Mouse (Mus musculus) liver, adult 2 months (tissue): ENCODE data around the gene Catsperg1. TPM values are rescaled to one million over a fixed set of nuclear protein-coding genes. Genes with fewer than 3 reads are reported as not detected.
A peak's percentile ranks its signal among the peaks of the same experiment; 100 is the strongest.

ENCODE experiments used
- DNase-seq: peaks from one replicate; pipeline ENCODE4 v3.0.0-alpha.2; 2011; ENCODE audit warnings: low read depth, low spot score; ENCODE audit errors: extremely low read depth
- H3K27ac ChIP-seq: fragments of 200-500 bp; replicated peaks from 2 replicates; pipeline ENCODE4 v1.5.1; 2012; ENCODE audit warnings: low read depth, mild to moderate bottlenecking, control low read depth, inconsistent platforms, low read length; ENCODE audit not compliant: insufficient read depth
- H3K27me3 ChIP-seq: fragments of 200-500 bp; 2 replicates; pipeline ENCODE4 v1.6.1; 2012; ENCODE audit warnings: mild to moderate bottlenecking, moderate library complexity, low read length, inconsistent platforms; ENCODE audit not compliant: control insufficient read depth, insufficient read depth
- H3K36me3 ChIP-seq: fragments of 200-500 bp; 2 replicates; pipeline ENCODE4 v1.6.1; 2012; ENCODE audit warnings: low read length, inconsistent platforms; ENCODE audit not compliant: control insufficient read depth, insufficient read depth
- H3K4me1 ChIP-seq: fragments of 200-500 bp; 2 replicates; pipeline ENCODE4 v1.6.1; 2011; ENCODE audit warnings: low read length; ENCODE audit not compliant: control insufficient read depth, insufficient read depth
- H3K4me3 ChIP-seq: fragments of 200-500 bp; 2 replicates; pipeline ENCODE4 v1.5.1; 2011; ENCODE audit warnings: low read depth, mild to moderate bottlenecking, control low read depth, low read length, moderate library complexity; ENCODE audit not compliant: insufficient read depth
- H3K79me2 ChIP-seq: fragments of 200-500 bp; 2 replicates; pipeline ENCODE4 v1.6.1; 2012; ENCODE audit warnings: inconsistent platforms, mild to moderate bottlenecking, low read length, moderate library complexity; ENCODE audit not compliant: control insufficient read depth, insufficient read depth
- H3K9ac ChIP-seq: fragments of 200-500 bp; 2 replicates; pipeline ENCODE4 v1.6.1; 2012; ENCODE audit warnings: low read depth, mild to moderate bottlenecking, control low read depth, inconsistent platforms, low read length
- CTCF ChIP-seq: fragments of 200-500 bp; IDR thresholded peaks from 2 replicates; pipeline ENCODE4 v1.5.1; 2011; ENCODE audit warnings: low read depth, low read length, control low read depth
- POLR2A ChIP-seq: fragments of 200-500 bp; IDR thresholded peaks from 2 replicates; pipeline ENCODE4 v1.6.1; 2011; ENCODE audit warnings: low read length, control low read depth; ENCODE audit not compliant: insufficient read depth; ENCODE audit errors: extremely low read depth
- WGBS: fragments of 180-500 bp; shearing (Covaris S2); methylation state at CpG from one replicate; pipeline ENCODE4 v1.1.7; 2018; 5-methylcytosine and 5-hydroxymethylcytosine counted together
- polyA plus RNA-seq: library from polyadenylated mRNA; depleted of rRNA; stranded (reverse); fragments of >200 nt; gene quantifications from 2 replicates; pipeline ENCODE4 v1.2.3, GENCODE M21; 2012; rRNA removed
- total RNA-seq: library from RNA; depleted of rRNA; stranded (reverse); fragments of >200 nt; gene quantifications from 2 replicates; pipeline ENCODE4 v1.2.3, GENCODE M21; 2014; rRNA removed

Catsperg1 gene
- total RNA-seq (0.27 and 0.28 TPM in 2 replicates), polyA plus RNA-seq (0.12 and 0.24 TPM in 2 replicates)

DNA sequence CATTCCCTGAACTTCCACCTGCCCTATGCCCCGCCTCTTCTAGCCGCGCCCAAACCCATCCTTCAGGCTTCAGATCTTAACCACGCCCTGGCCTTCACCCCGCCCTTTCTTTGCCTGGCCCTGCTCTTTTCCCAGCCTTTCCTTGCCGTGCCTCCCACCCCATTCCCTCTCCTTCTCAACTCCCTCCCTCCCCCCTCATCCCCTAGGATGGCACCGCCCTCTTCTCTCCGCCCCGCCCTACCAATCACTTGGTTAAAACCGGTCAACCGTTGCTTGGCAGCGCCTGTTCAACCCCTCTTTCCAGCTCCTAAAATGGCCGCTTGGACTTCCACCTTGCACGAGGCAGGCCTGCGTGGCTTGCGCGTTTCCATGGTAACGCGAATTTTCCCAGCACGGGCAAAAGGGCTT lies at the start of gene Catsperg1:
TSS of gene Catsperg1 (minus strand) at position 361 of the 408 bp plus-strand sequence.
- DNase-seq, result no peak
- Histone ChIP-seq H3K4me3 (no peak within 1 kb of the TSS), H3K27me3 (peaks cover 10% of the 10 kb centered on the region; the same call in 1 of the 2 replicates), H3K27ac (no peak within 1 kb of the TSS), H3K4me1 (no peaks in the 10 kb centered on the region), H3K79me2 (no peaks in the 10 kb centered on the region), H3K9ac (no peak within 1 kb of the TSS), H3K36me3 (no peaks in the 10 kb centered on the region)
- TF ChIP-seq POLR2A, result no peak
- TF ChIP-seq CTCF, result no peak
- 17% methylated on average over 20 of the region's 20 CpGs for WGBS

DNA sequence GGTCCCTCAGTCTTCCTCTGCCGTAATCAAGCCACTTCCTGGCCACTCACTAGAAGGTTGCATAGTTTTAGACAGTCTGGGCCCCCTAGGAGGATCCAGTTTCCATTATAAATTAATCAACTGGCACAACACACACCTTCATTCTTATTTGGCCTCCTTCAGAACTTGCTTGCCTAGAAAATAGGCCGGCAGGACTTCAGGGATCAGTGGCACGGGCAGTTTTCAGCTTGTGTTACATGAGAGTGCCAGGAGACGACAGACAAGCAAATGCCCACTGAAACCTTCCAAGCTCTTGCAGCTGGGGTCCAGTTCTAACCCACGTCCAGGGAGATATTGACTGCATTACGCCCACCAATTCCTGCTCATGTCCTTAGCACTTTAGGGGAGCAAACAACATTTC lies 48.3 kb upstream of the Catsperg1 start:
- H3K4me1 ChIP-seq, result no peaks in the 10 kb centered on the region
- H3K4me3 ChIP-seq, result no peak overlapping the region
- no peak for TF ChIP-seq CTCF
- no peak for TF ChIP-seq POLR2A
- no peaks in the 10 kb centered on the region for H3K27me3 ChIP-seq
- peaks cover 25% of the 10 kb centered on the region for H3K79me2 ChIP-seq
- no peak overlapping the region for H3K9ac ChIP-seq
- WGBS, result 88% methylated on average over 6 of the region's 6 CpGs
- no peak for DNase-seq
- no peaks in the 10 kb centered on the region; the same call in 1 of the 2 replicates for H3K36me3 ChIP-seq
- no peak overlapping the region for H3K27ac ChIP-seq

DNA sequence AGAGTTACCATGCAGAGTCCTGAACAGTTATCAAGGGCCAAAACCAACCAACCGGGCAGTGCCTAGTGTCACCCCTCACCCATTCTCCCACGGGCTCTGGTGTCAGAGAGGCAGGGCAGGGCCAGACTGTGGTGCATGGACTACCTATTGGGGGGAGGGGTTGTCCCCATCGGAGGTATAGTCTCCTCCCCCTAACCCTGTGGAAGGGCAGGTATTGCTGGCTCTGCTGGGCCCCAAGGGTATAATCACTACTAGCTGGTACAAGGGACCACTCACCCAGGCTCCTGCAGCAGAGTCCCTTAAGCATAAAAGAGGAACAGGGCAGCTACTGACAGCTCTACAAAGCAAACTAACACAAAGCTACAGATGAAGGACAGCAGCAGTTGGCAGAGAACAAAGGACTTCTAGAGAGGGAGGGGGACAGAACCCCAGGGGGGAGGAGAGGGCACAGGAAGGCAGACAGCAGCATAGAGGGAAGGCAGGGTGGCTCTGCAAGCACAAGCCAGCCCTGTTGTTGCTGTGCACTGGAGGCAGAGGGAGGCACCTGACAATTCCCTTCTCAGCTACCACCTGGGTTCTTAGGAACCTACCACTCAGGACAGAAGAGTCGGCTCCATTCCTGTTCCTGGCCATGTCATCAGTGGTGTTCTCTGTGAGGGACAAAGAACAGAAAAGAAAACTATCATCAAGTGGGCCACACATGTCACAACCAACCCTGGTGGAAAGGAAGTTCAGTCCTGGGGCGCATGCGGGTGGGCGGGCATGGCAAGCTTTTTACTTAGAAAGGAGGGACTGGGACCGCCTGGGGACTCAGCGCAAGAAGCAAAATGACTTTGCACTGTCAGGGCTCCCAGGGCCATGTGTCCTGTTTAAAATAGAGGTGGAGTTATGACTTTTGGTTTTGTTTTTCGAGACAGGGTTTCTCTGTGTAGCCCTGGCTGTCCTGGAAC lies 46.2 kb upstream of the Catsperg1 start:
- no peak overlapping the region for H3K4me3 ChIP-seq
- H3K27me3 ChIP-seq, result no peaks in the 10 kb centered on the region
- DNase-seq, result no peak
- TF ChIP-seq POLR2A (no peak), CTCF (no peak)
- peaks cover 14% of the 10 kb centered on the region; the same call in 1 of the 2 replicates for H3K79me2 ChIP-seq
- H3K36me3 ChIP-seq, result no peaks in the 10 kb centered on the region; the same call in 1 of the 2 replicates
- no peak overlapping the region for H3K27ac ChIP-seq
- WGBS, result 79% methylated on average over 10 of the region's 10 CpGs
- H3K9ac ChIP-seq, result no peak overlapping the region
- peaks cover 2% of the 10 kb centered on the region; the same call in 1 of the 2 replicates for H3K4me1 ChIP-seq

DNA sequence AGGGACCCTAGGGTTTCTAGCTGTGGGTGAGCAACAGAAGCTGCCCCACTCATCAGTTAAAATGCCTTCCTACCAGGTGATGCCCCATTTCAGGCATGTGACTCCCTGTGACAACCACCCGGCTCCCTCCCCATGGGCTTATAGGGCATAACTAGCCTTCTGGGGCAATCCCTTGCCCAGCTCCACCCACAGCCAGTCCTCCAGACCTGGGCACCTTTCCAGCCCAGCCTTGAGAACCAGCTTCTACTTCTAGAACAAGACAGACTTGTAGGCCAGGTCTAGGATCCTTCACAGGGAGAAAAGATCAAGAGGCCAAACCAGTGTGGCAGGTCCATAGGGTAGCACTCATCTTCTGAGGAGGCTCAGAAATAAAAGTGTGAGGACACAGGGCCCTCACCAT lies 43.5 kb upstream of the Catsperg1 start:
- no peaks in the 10 kb centered on the region for H3K27me3 ChIP-seq
- no peak overlapping the region for H3K27ac ChIP-seq
- DNase-seq, result no peak
- no peaks in the 10 kb centered on the region for H3K79me2 ChIP-seq
- TF ChIP-seq POLR2A (no peak), CTCF (no peak)
- H3K4me3 ChIP-seq, result no peak overlapping the region
- no peaks in the 10 kb centered on the region; the same call in 1 of the 2 replicates for H3K36me3 ChIP-seq
- H3K4me1 ChIP-seq, result peaks cover 13% of the 10 kb centered on the region
- H3K9ac ChIP-seq, result no peak overlapping the region
- WGBS, result 50% methylated on average over 1 of the region's 1 CpGs

DNA sequence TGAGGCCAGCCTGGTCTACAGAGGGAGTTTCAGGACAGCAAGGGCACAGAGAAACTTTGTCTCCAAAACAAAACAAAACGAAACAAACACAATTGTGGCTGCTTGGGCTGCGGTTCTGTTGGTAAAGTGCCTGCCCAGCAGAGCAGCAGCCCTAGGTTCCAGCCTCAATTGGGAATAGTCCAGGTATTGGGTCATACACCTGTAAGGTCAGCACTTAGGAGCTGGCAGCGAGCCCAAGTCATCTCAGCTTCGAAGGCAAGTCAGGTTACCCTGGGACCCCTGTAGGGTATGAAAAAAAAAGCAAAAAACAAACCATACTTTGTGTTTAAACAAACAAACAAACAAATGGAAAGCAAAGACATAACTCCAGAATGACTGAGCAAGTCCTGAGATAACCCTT lies 42.0 kb upstream of the Catsperg1 start:
- WGBS, result 19% methylated on average over 4 of the region's 4 CpGs
- Histone ChIP-seq H3K9ac (no peak overlapping the region), H3K36me3 (no peaks in the 10 kb centered on the region; the same call in 1 of the 2 replicates), H3K4me3 (no peak overlapping the region), H3K4me1 (peaks cover 16% of the 10 kb centered on the region), H3K27ac (0 out of 2 replicates have a peak overlapping the region, but pooled peaks have one; percentile 22), H3K27me3 (no peaks in the 10 kb centered on the region), H3K79me2 (no peaks in the 10 kb centered on the region)
- DNase-seq, result peak; percentile 82
- TF ChIP-seq CTCF (no peak), POLR2A (no peak)
